Mouse (Mus musculus) liver, embryonic 13.5 days (tissue): Measurements from ENCODE around the gene Cldn9. TPM values are rescaled to one million over a fixed set of nuclear protein-coding genes. Genes with fewer than 3 reads are reported as not detected.
A peak's percentile ranks its signal among the peaks of the same experiment; 100 is the strongest.

Source experiments
- ATAC-seq: fragments of 200-750 bp; cut with Nextera tagmentation; 2 replicates; pipeline ENCODE4 v1.8.0; 2017; ENCODE audit warnings: low read depth, mild to moderate bottlenecking, moderate number of reproducible peaks, moderate library complexity
- DNase-seq: peaks from one replicate; pipeline ENCODE4 v3.0.0; 2022
- H3K27ac ChIP-seq: fragments of 300-500 bp; sonication (generic); 2 replicates; pipeline ENCODE4 v1.5.1; 2015; ENCODE audit warnings: moderate library complexity, mild to moderate bottlenecking, inconsistent platforms
- H3K27me3 ChIP-seq: fragments of 300-500 bp; sonication (generic); 2 replicates; pipeline ENCODE4 v1.6.1; 2015; ENCODE audit warnings: mild to moderate bottlenecking, inconsistent platforms
- H3K36me3 ChIP-seq: fragments of 300-500 bp; sonication (generic); 2 replicates; pipeline ENCODE4 v1.6.1; 2015; ENCODE audit warnings: mild to moderate bottlenecking, inconsistent platforms
- H3K4me1 ChIP-seq: fragments of 300-500 bp; sonication (generic); replicated peaks from 2 replicates; pipeline ENCODE4 v1.6.1; 2015; ENCODE audit warnings: inconsistent platforms
- H3K4me2 ChIP-seq: fragments of 300-500 bp; sonication (generic); 2 replicates; pipeline ENCODE4 v1.6.1; 2015; ENCODE audit warnings: inconsistent platforms, mild to moderate bottlenecking, moderate library complexity
- H3K4me3 ChIP-seq: fragments of 300-500 bp; sonication (generic); replicated peaks from 2 replicates; pipeline ENCODE4 v1.5.1; 2015; ENCODE audit warnings: mild to moderate bottlenecking, inconsistent platforms
- H3K9ac ChIP-seq: fragments of 300-500 bp; sonication (generic); 2 replicates; pipeline ENCODE4 v1.6.1; 2015; ENCODE audit warnings: mild to moderate bottlenecking, inconsistent platforms
- H3K9me3 ChIP-seq: fragments of 300-500 bp; sonication (generic); replicated peaks from 2 replicates; pipeline ENCODE4 v1.6.1; 2016; ENCODE audit warnings: inconsistent platforms
- WGBS: fragments of 180-500 bp; shearing (Covaris S2); methylation state at CpG from one replicate; pipeline ENCODE4 v1.1.7; 2015; ENCODE audit not compliant: insufficient replicate concordance; 5-methylcytosine and 5-hydroxymethylcytosine counted together
- polyA plus RNA-seq: library from polyadenylated mRNA; unstranded; fragments of >200 nt; fragmentation: Nextera tagmentation; extraction: Ambion mirVana; gene quantifications from 2 replicates; pipeline ENCODE4 v1.2.1, GENCODE M21; 2015

The Cldn9 gene
- polyA plus RNA-seq, 1 experiment from 2014 or later = not detected

- H3K27me3 ChIP-seq = peaks cover 13% of the 10 kb centered on the region
- ATAC-seq (no peak), DNase-seq (no peak)
- peaks cover 35% of the 10 kb centered on the region for H3K36me3 ChIP-seq
- H3K4me1 ChIP-seq = peaks cover 28% of the 10 kb centered on the region
- H3K27ac ChIP-seq = no peak overlapping the region
- H3K4me2 ChIP-seq = no peak overlapping the region
- WGBS = 79% methylated on average over 7 of the region's 7 CpGs
- H3K9me3 ChIP-seq = no peaks in the 10 kb centered on the region
- H3K9ac ChIP-seq = no peak overlapping the region
- H3K4me3 ChIP-seq = no peak overlapping the region
These were observed 13.2 kb downstream of the Cldn9 start for GRCm38 (mm10) chr17:23670516-23671074.

- H3K4me1 ChIP-seq = peaks cover 8% of the 10 kb centered on the region
- H3K4me2 ChIP-seq = no peak overlapping the region
- peaks cover 34% of the 10 kb centered on the region for H3K27me3 ChIP-seq
- ATAC-seq (no peak), DNase-seq (no peak)
- H3K9ac ChIP-seq = no peak overlapping the region
- 74% methylated on average over 14 of the region's 14 CpGs for WGBS
- H3K9me3 ChIP-seq = no peaks in the 10 kb centered on the region
- no peak overlapping the region for H3K27ac ChIP-seq
- H3K36me3 ChIP-seq = peaks cover 34% of the 10 kb centered on the region
- no peak overlapping the region for H3K4me3 ChIP-seq
These were observed 18.3 kb downstream of the Cldn9 start for GRCm38 (mm10) chr17:23665511-23665910.

- Histone ChIP-seq H3K4me3 (no peak overlapping the region), H3K27me3 (peaks cover 43% of the 10 kb centered on the region), H3K9ac (no peak overlapping the region), H3K4me1 (peaks cover 11% of the 10 kb centered on the region), H3K27ac (no peak overlapping the region), H3K4me2 (no peak overlapping the region), H3K36me3 (peaks cover 25% of the 10 kb centered on the region), H3K9me3 (no peaks in the 10 kb centered on the region)
- 20% methylated on average over 5 of the region's 5 CpGs for WGBS
- DNase-seq (no peak), ATAC-seq (no peak)
These were observed 19.2 kb downstream of the Cldn9 start for GRCm38 (mm10) chr17:23664556-23665021.

- H3K4me1 ChIP-seq = peaks cover 11% of the 10 kb centered on the region
- 3% methylated on average over 9 of the region's 9 CpGs for WGBS
- no peak overlapping the region for H3K27ac ChIP-seq
- no peak for DNase-seq
- no peak overlapping the region for H3K4me2 ChIP-seq
- H3K9ac ChIP-seq = no peak overlapping the region
- ATAC-seq = no peak
- H3K9me3 ChIP-seq = no peaks in the 10 kb centered on the region
- 0 out of 2 replicates have a peak, but pooled peaks cover 1% of the 10 kb centered on the region for H3K36me3 ChIP-seq
- peaks cover 52% of the 10 kb centered on the region for H3K27me3 ChIP-seq
- no peak overlapping the region for H3K4me3 ChIP-seq
These were observed 22.3 kb downstream of the Cldn9 start for GRCm38 (mm10) chr17:23661526-23661925.

GRCm38 (mm10) chr17:23660876-23661200 lies 23.0 kb downstream of the Cldn9 start:
- Histone ChIP-seq H3K27me3 (peaks cover 52% of the 10 kb centered on the region), H3K4me1 (peaks cover 11% of the 10 kb centered on the region), H3K4me3 (peak overlapping the region; percentile 23; the same call in 1 of the 2 replicates), H3K27ac (no peak overlapping the region), H3K9me3 (no peaks in the 10 kb centered on the region), H3K4me2 (peak overlapping the region; percentile 37), H3K36me3 (no peaks in the 10 kb centered on the region), H3K9ac (no peak overlapping the region)
- DNase-seq (no peak), ATAC-seq (no peak)
- 2% methylated on average over 14 of the region's 14 CpGs for WGBS

GRCm38 (mm10) chr17:23660117-23660875 lies 23.5 kb downstream of the Cldn9 start, which contains the start of gene Bicdl2:
Gene Bicdl2 (plus strand): TSS chr17:23660506.
- Histone ChIP-seq H3K4me3 (peak within 1 kb of the TSS; percentile 23; the same call in 1 of the 2 replicates), H3K27me3 (peaks cover 52% of the 10 kb centered on the region), H3K9me3 (no peaks in the 10 kb centered on the region), H3K27ac (no peak within 1 kb of the TSS), H3K36me3 (no peaks in the 10 kb centered on the region), H3K4me1 (peaks cover 11% of the 10 kb centered on the region), H3K9ac (no peak within 1 kb of the TSS), H3K4me2 (peak within 1 kb of the TSS; percentile 37)
- DNase-seq (no peak), ATAC-seq (no peak)
- WGBS = 7% methylated on average over 27 of the region's 27 CpGs

GRCm38 (mm10) chr17:23658450-23658849 lies 25.4 kb downstream of the Cldn9 start:
- no peak overlapping the region for H3K4me2 ChIP-seq
- ATAC-seq = no peak
- no peak overlapping the region for H3K9ac ChIP-seq
- no peaks in the 10 kb centered on the region for H3K9me3 ChIP-seq
- peaks cover 11% of the 10 kb centered on the region for H3K4me1 ChIP-seq
- 56% methylated on average over 3 of the region's 3 CpGs for WGBS
- H3K36me3 ChIP-seq = no peaks in the 10 kb centered on the region
- no peak for DNase-seq
- no peak overlapping the region for H3K27ac ChIP-seq
- H3K4me3 ChIP-seq = no peak overlapping the region
- H3K27me3 ChIP-seq = peaks cover 50% of the 10 kb centered on the region

GRCm38 (mm10) chr17:23654410-23654809 lies 29.4 kb downstream of the Cldn9 start:
- Histone ChIP-seq H3K27me3 (peaks cover 11% of the 10 kb centered on the region), H3K27ac (no peak overlapping the region), H3K9ac (no peak overlapping the region), H3K4me2 (no peak overlapping the region), H3K9me3 (no peaks in the 10 kb centered on the region), H3K4me1 (no peaks in the 10 kb centered on the region), H3K36me3 (no peaks in the 10 kb centered on the region), H3K4me3 (no peak overlapping the region)
- ATAC-seq (no peak), DNase-seq (no peak)
- WGBS = 24% methylated on average over 2 of the region's 2 CpGs

GRCm38 (mm10) chr17:23654001-23654400 lies 29.8 kb downstream of the Cldn9 start:
- WGBS = 42% methylated on average over 6 of the region's 6 CpGs
- Histone ChIP-seq H3K36me3 (no peaks in the 10 kb centered on the region), H3K27ac (no peak overlapping the region), H3K9me3 (no peaks in the 10 kb centered on the region), H3K4me2 (no peak overlapping the region), H3K4me1 (no peaks in the 10 kb centered on the region), H3K4me3 (no peak overlapping the region), H3K9ac (no peak overlapping the region), H3K27me3 (peaks cover 9% of the 10 kb centered on the region; the same call in 1 of the 2 replicates)
- ATAC-seq (no peak), DNase-seq (no peak)

GRCm38 (mm10) chr17:23653324-23653723 lies 30.5 kb downstream of the Cldn9 start:
- no peak overlapping the region for H3K27ac ChIP-seq
- DNase-seq = no peak
- H3K9ac ChIP-seq = no peak overlapping the region
- 49% methylated on average over 2 of the region's 2 CpGs for WGBS
- no peak overlapping the region for H3K4me3 ChIP-seq
- no peak for ATAC-seq
- no peaks in the 10 kb centered on the region for H3K36me3 ChIP-seq
- H3K9me3 ChIP-seq = no peaks in the 10 kb centered on the region
- no peaks in the 10 kb centered on the region for H3K4me1 ChIP-seq
- peaks cover 9% of the 10 kb centered on the region; the same call in 1 of the 2 replicates for H3K27me3 ChIP-seq
- no peak overlapping the region for H3K4me2 ChIP-seq

- no peaks in the 10 kb centered on the region for H3K4me1 ChIP-seq
- WGBS = 49% methylated on average over 6 of the region's 6 CpGs
- peaks cover 15% of the 10 kb centered on the region for H3K27me3 ChIP-seq
- no peak overlapping the region for H3K9ac ChIP-seq
- H3K4me3 ChIP-seq = no peak overlapping the region
- no peaks in the 10 kb centered on the region for H3K36me3 ChIP-seq
- no peak overlapping the region for H3K27ac ChIP-seq
- ATAC-seq = no peak
- no peak for DNase-seq
- no peaks in the 10 kb centered on the region for H3K9me3 ChIP-seq
- no peak overlapping the region for H3K4me2 ChIP-seq
These were observed 32.5 kb downstream of the Cldn9 start for GRCm38 (mm10) chr17:23651363-23651762.
